Mouse (Mus musculus) spleen, adult 2 months (tissue): ENCODE results near the gene Atp6v0b.

ENCODE experiments used
- CTCF ChIP-seq: fragments of 200-500 bp; IDR thresholded peaks from 2 replicates; pipeline ENCODE4 v1.5.1; 2011; ENCODE audit warnings: mild to moderate bottlenecking, inconsistent platforms; ENCODE audit not compliant: insufficient read depth, insufficient read length, insufficient replicate concordance; ENCODE audit errors: extremely low read depth
- POLR2A ChIP-seq: fragments of 200-500 bp; IDR thresholded peaks from 2 replicates; pipeline ENCODE4 v1.6.1; 2011; ENCODE audit warnings: low read depth, low read length, inconsistent platforms

DNA sequence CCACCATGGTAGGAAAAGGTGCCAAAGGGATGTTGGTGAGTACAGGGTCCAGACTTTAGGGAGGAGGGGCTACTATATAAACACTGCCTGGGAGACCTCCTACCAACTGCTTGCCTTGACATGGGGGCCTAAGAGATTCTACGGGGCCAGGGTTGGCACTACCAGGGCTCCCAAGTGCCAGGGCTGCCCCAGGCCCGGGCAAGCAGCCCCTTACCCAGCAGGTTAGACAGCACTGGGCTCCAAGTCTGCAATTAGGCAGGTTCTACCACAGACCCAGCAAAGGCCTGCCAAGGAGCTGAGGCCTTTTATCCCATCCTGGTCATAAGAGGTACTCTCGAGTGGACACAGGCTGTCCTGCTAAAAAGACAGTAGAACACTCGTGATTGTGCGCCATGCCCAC is 44.0 kb downstream of the Atp6v0b start:
- TF ChIP-seq POLR2A (no peak), CTCF (no peak)
